Mouse (Mus musculus) left cerebral cortex, adult 18-20 months (tissue): ENCODE results near the gene Gm20908. TPM values are rescaled to one million over a fixed set of nuclear protein-coding genes. Genes with fewer than 3 reads are reported as not detected.
"Not testable (repeated sequence)": the region's sequence is repeated elsewhere in the genome, so short reads cannot be mapped to it uniquely, and the experiment has no call there.

Source experiments
- DNase-seq, 2 experiments: peaks; one replicate each; pipeline ENCODE4 v3.0.0; 2021 to 2022; ENCODE audit warnings: low spot score in 2 of 2, mixed read lengths in 1 of 2
- long read RNA-seq, 2 experiments: library from polyadenylated mRNA; stranded (forward); transcript quantifications; one replicate each; pipeline ENCODE4 v2.0.0; 2021
- total RNA-seq, 2 experiments: library from RNA; stranded (reverse); gene quantifications; 2 replicates each; pipeline ENCODE4 v1.2.3; 2021

The Gm20908 gene
- total RNA-seq, result not detected
- long read RNA-seq, experiment 1, result 0 reads
- long read RNA-seq, experiment 2, result 0 reads

DNA sequence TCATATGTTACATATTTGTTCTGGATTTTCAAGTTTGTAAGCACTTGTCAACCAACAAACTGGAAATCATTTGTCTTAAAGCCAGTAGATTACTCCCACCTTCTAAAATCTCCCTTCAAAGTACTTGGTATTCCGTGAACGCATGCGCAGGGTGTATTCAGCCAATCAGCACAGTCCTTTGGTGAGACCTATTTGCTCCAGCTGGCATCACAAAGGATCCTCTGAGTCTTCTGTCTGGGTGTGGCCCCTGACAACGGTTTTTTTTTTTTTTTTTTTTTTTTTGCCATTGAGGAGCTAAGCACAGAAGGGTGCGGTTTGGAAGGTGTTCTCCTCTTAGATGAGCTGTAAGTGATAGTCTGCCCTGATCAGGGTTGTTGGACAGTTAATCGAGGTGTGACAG lies at the start of gene Gm20908:
Gm20908 (plus strand) TSS at position 301 of the 400 bp plus-strand sequence.
- DNase-seq, result not testable (repeated sequence)
